Mouse (Mus musculus): ENCODE measurements around the gene Pinlyp. TPM values are rescaled to one million over a fixed set of nuclear protein-coding genes. Genes with fewer than 3 reads are reported as not detected.

The Pinlyp gene
- total RNA-seq, 2 experiments from 2014 or later: 0.48 TPM; not detected in 1

- intact Hi-C loops (cut with DNase I): no loop called here
- no peak for DNase-seq
Measured at GRCm38 (mm10) chr7:24563191-24563836, 17.4 kb upstream of the Pinlyp start.

DNA sequence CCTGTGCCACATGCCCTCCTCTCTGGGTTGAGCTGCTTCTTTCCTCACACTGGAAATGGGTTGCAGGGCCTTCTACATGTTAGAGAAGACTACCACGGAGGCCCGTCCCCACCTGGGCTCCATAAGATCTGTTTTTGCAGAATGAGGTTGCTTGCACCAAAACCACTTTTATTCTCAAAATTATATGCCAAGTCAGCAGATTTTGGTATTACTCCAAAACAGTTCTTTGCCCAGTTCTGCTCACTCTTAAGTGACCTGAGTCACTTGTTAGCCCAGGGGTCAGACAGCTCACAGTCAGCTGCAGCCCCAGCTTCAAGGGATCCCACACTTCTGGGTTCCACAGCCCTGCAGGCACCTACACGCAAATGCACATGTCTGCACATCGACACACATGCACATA, 15.5 kb upstream of the Pinlyp start:
- intact Hi-C loops (cut with DNase I): no loop called here
- no peak for DNase-seq

GRCm38 (mm10) chr7:24555786-24556185, 9.9 kb upstream of the Pinlyp start:
- intact Hi-C loops (cut with DNase I): no loop called here
- no peak for DNase-seq

DNA sequence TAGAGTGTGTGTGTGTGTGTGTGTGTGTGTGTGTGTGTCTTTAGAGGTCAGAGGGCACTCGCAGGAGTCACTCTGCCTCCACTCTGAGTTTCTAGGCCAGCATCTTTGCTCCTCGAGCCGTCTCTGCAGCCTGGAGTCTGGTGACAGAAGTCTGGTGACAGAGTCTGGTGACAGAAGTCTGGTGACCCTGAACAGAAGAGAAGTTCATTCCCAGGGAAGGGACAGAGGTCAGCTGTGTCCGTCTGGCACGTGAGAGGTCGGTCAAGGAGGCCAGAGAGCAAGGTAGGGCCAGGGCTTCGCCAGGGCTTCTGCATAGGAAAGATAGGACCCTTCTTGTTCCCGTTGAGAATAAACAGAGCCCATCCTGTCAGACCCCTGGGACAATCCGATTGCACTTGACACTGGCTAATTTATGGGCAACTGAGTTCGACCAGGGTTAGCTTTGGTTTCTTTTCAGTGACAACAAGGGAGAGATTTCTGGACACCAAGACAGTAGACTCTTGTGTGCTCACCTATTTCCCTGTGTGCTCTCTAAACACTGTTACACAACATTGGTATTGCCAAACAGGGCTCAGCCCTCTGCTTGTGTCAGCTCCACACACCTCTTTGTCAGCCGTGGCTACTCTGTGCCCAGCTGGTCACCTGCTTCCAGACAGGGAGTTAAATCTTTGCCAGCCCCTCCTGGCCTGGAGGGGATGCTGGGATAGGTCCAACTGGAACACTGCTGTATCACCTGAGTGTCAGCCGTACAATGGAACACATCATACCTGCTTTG, 6.3 kb upstream of the Pinlyp start:
- no peak for DNase-seq
- intact Hi-C loops (cut with DNase I): no loop called here

GRCm38 (mm10) chr7:24547534-24548036, 1.7 kb upstream of the Pinlyp start:
- intact Hi-C loops (cut with DNase I): no loop called here
- DNase-seq: no peak

- DNase-seq: peak; percentile 100
- intact Hi-C loops (cut with DNase I): no loop called here
Measured at GRCm38 (mm10) chr7:24546634-24547389, 894 bp upstream of the Pinlyp start.

- DNase-seq: no peak
- intact Hi-C loops (cut with DNase I): no loop called here
Measured at GRCm38 (mm10) chr7:24544506-24544905, 1.4 kb downstream of the Pinlyp start.

DNA sequence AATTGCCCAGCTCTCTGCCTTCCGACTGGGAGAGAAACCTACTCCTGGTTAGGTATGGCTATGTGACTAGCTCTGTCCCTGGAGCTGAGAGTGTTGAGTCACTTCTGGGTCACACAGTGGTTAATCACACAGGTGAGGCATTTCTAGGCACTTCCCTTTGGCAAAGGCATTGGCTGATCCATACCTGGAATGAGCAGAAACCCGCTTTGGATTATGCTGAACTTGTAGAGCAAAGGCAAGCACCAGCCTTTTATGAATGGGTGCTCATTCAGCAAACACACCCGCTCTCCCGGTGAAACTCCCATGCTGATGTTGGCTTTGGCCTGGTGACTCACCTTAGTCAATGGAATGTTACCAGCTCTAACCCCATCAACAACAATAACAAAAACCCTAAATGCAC, 6.2 kb downstream of the Pinlyp start:
- DNase-seq: no peak
- intact Hi-C loops (cut with DNase I): no loop called here

GRCm38 (mm10) chr7:24538701-24539100, 7.2 kb downstream of the Pinlyp start:
- intact Hi-C loops (cut with DNase I): no loop called here
- no peak for DNase-seq

- no peak for DNase-seq
- intact Hi-C loops (cut with DNase I): no loop called here
Measured at GRCm38 (mm10) chr7:24538154-24538553, 7.8 kb downstream of the Pinlyp start.

DNA sequence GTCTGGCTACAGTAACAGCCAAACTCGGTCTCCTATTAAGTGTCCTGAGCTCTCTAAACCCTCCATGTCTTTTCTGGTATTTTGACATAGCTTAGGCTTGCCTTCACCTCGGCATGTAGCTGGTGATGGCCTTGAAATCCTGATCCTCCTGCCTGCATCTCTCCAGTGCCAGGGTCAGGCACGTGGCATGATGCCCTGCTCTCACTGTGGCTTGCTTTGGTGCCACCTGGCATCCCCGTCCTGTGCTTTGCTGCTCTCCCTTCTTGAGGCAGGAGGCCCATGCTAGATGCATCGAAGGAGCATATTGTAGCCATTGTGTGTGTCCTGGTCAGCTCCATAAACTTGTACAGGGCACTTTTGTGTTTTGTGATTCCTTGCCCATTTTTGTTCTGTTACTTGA, 8.3 kb downstream of the Pinlyp start:
- no peak for DNase-seq
- intact Hi-C loops (cut with DNase I): no loop called here

DNA sequence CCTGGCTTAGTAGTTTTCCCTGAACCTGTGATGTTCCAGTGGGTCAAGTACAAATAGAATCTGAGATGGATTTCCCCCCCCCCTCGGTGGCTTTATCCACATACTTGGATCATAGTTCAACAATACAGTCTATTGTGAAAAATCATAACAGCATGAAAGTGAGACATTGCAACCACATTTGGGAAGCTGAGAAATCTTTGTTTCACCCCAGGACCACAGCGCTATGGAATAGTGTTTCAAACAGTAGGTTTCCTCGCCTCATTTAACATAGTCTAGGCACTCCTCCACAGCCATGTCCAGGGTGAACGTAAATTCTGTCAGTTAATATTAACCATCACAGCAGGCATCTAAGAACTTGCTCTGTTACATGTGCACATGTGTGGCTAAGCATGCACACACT, 8.8 kb downstream of the Pinlyp start:
- intact Hi-C loops (cut with DNase I): no loop called here
- DNase-seq: no peak

GRCm38 (mm10) chr7:24534301-24534700, 11.6 kb downstream of the Pinlyp start:
- DNase-seq: no peak

DNA sequence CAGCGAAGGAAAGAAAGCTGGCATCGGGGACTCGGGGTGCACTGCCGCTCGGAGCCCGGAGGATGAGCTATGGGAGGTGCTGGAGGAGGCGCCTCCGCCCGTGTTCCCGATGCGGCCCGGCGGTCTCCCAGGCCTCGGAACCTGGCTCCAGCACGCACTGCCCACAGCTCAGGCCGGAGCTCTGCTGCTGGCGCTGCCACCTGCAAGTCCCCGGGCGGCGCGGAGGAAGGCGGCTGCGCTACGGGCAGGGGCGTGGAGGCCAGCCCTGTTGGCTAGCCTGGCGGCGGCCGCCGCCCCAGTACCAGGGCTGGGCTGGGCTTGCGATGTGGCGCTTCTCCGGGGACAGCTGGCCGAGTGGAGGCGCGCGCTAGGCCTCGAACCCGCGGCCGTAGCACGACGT, 12.1 kb downstream of the Pinlyp start:
- intact Hi-C loops (cut with DNase I): no loop called here
- no peak for DNase-seq

More at GRCm38 (mm10) chr7:24534301-24534700, 11.6 kb downstream of the Pinlyp start:
- intact Hi-C loops (cut with DNase I): no loop called here

DNA sequence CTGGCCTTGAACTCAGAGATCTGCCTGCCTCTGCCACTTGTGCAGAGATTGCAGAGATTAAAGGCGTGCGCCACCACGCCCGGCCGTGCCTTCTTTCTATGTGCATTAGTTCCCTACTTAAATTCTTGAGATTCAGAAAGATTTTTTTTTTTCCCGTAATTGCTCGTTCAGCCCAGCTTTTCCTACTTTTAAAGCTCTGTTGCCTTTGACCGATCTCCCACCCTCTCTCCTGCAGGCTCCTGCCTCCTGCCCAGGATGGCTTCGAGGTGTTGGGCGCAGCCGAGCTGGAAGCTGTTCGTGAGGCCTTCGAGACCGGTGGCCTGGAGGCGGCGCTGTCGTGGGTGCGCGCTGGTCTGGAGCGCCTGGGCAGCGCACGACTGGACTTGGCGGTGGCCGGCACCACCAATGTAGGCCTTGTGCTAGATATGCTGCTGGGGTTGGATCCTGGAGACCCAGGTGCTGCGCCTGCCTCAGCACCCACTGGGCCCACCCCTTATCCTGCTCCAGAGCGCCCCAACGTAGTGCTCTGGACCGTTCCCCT, 12.8 kb downstream of the Pinlyp start:
- intact Hi-C loops (cut with DNase I): no loop called here
- no peak for DNase-seq

DNA sequence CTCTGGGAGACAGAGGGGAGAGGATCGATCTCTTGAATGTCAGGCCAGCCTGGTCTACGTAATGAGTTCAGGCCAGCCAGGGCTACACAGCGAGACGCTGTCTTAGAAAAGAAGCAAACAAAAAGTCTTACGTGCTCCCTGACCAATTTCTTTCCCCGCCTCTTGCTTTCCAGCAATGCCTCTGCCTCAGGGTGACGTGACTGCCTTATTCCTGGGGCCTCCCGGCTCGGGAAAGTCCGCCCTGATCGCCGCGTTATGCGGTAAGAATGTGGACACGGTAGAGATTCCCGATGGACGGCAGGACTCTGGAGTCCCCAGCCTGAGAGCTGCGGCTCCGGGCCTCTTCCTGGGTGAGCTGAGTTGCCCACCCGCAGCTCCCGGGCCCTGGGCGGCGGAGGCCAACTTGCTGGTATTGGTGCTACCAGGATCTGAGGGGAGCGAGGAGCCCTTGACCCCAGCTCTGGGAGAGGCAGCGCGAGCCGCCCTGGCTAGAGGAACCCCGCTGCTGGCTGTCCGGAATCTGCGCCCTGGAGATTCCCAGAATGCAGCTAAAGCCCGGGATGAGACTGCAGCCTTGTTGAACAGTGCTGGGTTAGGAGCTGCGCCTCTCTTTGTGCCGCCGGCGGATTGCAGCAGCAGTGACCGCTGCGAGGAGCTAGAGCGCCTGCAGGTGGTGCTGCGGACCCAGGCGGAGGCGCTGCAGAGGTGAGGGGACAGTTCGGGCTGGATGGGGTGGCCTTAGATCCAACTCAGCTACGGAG, 14.5 kb downstream of the Pinlyp start:
- peak; percentile 82 for DNase-seq
- intact Hi-C loops (cut with DNase I): no loop called here

- peak; percentile 99 for DNase-seq
- intact Hi-C loops (cut with DNase I): no loop called here
Measured at GRCm38 (mm10) chr7:24530062-24530931, 15.6 kb downstream of the Pinlyp start, which contains the start of gene Irgq. Gene Irgq (plus strand): TSS chr7:24530689.

GRCm38 (mm10) chr7:24529580-24529979, 16.3 kb downstream of the Pinlyp start:
- intact Hi-C loops (cut with DNase I): no loop called here
- no peak for DNase-seq

GRCm38 (mm10) chr7:24528861-24529260, 17.1 kb downstream of the Pinlyp start:
- intact Hi-C loops (cut with DNase I): no loop called here
- no peak for DNase-seq
